Mouse (Mus musculus): Measurements from ENCODE around the gene Fxyd7.

- TF ChIP-seq CTCF (IDR thresholded peaks at IDR 0.05) (no peak), EP300 (IDR thresholded peaks at IDR 0.05) (no peak)
Measured at GRCm38 (mm10) chr7:31057071-31057470, 5.8 kb upstream of the Fxyd7 start, which contains the start of gene Fxyd1.

Measured in lung, postnatal 0 days (tissue).